Mouse (Mus musculus) kidney, adult 9 months (tissue): ENCODE measurements around the gene Wdr95.

ENCODE experiments used
- DNase-seq: peaks from one replicate; pipeline ENCODE4 v3.0.0; 2022

The Wdr95 gene

GRCm38 (mm10) chr5:149635556-149635955, 107.1 kb downstream of the Wdr95 start:
- peak; percentile 42 for DNase-seq

GRCm38 (mm10) chr5:149636075-149636920, 107.8 kb downstream of the Wdr95 start, which contains the start of gene Hsph1:
TSS of gene Hsph1 (minus strand) at chr5:149636376.
- DNase-seq: peak; percentile 99

- no peak for DNase-seq
These were observed 108.8 kb downstream of the Wdr95 start for GRCm38 (mm10) chr5:149637306-149637705.

- DNase-seq: no peak
These were observed 112.9 kb downstream of the Wdr95 start for GRCm38 (mm10) chr5:149641277-149641892.

DNA sequence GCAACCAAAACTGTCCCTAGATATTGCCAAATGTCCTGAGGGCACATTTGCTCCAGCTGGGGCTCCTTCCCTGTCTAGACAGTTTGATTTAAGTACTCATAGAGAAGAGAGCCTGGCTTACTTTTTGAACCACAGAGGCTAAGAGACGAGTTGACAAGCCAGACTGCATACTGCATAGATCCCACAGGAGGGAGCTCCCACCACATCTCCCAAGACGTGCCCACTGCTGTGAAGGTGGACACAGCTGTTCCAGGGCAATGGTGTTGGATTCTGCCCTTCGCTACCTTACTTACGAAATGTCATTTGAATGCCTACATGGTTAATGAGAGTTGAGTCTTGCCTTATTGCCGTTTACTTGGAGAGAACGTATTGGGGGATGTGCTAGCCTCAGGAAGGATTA, 113.9 kb downstream of the Wdr95 start:
- DNase-seq: no peak

DNA sequence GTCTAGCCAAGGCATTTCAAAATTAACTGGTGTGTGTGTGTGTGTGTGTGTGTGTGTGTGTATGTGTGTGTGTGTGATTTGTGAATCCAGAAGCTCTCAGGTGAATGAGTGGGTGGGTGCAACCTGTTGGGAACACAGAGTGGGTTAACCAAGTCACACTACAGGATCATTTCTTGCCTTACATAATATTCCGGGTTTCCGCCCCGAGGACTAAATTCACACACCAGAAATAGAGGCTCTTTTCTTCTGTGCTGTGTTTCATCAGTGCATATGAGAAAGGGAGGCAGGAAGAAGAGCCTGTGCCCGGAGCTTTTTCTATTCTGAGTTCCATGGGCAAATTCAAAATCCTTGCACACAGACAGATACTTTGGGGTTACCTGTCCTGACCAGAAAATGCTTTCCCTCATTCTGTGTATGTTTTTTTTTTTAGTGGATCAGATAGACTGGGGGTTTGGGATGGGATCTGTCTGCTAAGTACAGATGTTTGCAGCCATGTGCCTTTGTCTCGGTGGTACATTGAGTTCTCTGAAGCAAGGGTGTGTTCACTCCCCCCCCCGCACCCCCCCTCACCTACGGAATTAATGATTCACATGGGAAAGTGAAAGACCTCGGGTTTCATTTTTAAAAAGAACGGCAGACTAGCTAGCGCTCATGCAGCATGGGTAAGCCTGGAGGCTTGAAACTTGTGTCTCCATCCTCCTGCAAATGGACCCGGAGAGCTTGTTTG, 114.5 kb downstream of the Wdr95 start:
- no peak for DNase-seq

DNA sequence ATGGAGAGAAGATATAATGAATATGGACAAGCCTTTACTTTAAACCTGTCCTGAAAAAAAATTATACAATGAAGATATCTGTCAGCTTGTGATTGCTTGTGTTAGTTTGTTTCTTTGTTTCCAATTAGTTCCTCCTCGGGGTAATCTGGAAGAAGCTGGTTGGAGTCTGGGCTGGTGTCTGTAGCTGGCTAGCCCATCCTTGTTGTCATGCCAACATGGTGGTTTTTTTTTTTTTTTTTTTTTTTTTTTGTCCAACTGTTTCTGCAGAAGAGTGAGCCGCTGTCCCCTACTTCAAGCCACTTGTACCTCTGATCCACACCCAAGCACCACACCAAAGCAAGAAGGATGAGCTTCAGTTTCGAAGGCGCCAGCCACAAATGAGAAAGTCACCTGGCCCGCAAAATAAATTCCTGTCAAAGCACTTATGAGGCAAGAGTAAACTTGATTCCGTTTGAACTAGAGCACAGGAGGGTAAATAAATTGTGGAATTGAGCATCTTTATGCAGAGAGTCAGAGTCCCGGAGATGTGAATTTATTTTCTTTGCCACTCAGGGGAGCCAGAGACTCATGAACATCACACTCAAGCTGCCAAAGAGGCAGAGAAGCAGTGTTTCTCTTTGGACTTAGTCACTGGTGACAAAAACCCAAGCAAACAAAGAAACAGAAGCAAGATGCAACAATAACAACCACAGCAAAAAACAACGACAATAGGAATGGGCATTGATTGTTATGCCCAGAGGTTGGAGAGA, 119.1 kb downstream of the Wdr95 start:
- no peak for DNase-seq

GRCm38 (mm10) chr5:149648196-149648595, 119.7 kb downstream of the Wdr95 start:
- peak; percentile 33 for DNase-seq

GRCm38 (mm10) chr5:149648895-149649406, 120.5 kb downstream of the Wdr95 start:
- no peak for DNase-seq

GRCm38 (mm10) chr5:149649499-149650178, 121.2 kb downstream of the Wdr95 start:
- no peak for DNase-seq

DNA sequence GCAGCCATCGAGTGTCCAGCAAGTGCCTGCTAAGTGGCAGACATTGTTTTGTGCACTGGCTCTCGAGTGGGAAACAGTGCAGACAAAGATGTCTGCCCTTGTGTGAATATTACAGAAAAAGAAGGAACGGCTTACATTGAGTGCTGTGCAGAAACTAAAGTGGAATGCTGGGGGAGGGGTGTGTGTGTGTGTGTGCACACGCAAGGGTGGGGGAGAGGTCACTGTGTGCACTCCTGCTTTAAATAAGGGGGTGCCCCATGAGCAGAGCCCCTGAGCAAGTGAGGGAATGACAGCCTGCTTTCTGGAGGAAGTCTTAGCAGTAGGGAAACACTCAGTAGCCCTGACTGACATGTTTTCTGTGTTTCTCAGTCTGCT, 121.7 kb downstream of the Wdr95 start:
- no peak for DNase-seq

GRCm38 (mm10) chr5:149655636-149656035, 127.2 kb downstream of the Wdr95 start:
- DNase-seq: no peak

DNA sequence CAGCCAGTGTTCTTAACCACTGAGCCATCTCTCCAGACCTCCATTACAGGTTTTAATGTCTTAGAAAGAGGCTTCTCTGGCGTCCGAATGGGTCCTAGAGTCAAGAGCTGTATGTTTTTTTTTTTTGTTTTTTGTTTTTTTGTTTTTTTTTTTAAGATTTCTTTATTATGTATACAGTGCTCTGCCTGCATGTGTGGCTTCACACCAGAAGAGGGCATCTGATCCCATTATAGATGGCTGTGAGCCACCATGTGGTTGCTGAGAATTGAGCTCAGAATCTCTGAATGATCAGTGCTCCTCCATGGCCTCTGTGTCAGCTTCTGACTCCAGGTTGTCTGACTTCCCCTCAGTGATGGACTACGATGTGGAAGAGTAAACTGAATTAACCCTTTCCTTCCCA, 129.5 kb downstream of the Wdr95 start:
- no peak for DNase-seq

GRCm38 (mm10) chr5:149658741-149659413, 130.4 kb downstream of the Wdr95 start:
- DNase-seq: no peak

DNA sequence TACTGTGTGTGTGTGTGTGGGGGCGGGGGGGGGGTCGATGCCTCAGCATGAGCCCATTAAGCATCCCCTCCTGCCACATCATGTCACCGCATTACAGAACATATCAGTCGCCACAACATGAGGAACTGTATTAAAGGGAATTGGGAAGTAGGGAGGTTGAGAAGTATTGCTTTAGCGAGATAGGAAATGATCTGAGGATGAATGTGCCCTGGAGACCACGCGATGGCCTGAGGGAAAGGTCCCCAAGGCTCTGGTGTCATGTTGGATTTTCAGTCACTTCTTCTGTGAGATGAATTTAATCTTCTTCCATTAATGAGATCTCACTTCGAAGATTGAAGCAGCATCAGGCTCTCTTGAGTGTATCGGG, 130.9 kb downstream of the Wdr95 start:
- DNase-seq: no peak

- no peak for DNase-seq
These were observed 132.9 kb downstream of the Wdr95 start for GRCm38 (mm10) chr5:149661428-149661827.
